Mouse (Mus musculus) CH12.LX (cell line): ENCODE data around the gene Minos1. TPM values are rescaled to one million over a fixed set of nuclear protein-coding genes. Genes with fewer than 3 reads are reported as not detected.

ENCODE experiments used
- DNase-seq: peaks from one replicate; pipeline ENCODE4 v3.0.0-alpha.2; 2013; ENCODE audit errors: extremely low read depth
- H3K27ac ChIP-seq: 2 replicates; pipeline ENCODE4 v1.5.1; 2012; ENCODE audit warnings: low read depth, mild to moderate bottlenecking, control low read depth, moderate library complexity; ENCODE audit not compliant: insufficient read depth
- H3K27me3 ChIP-seq: replicated peaks from 2 replicates; pipeline ENCODE3; 2012; ENCODE audit warnings: inconsistent platforms
- H3K36me3 ChIP-seq, 2 experiments: replicated peaks in 1 of 2; 2 replicates each; pipeline versions ENCODE3 to v1.6.1; 2012; ENCODE audit warnings: inconsistent platforms in 1 of 2, low read length in 1 of 2, mild to moderate bottlenecking in 1 of 2, mixed read lengths in 1 of 2, moderate library complexity in 1 of 2; ENCODE audit not compliant: control insufficient read depth in 1 of 2, insufficient read depth in 1 of 2
- H3K4me1 ChIP-seq, 2 experiments: 2 replicates each; pipeline ENCODE4 v1.6.1; 2012; ENCODE audit warnings: inconsistent platforms in 1 of 2, moderate library complexity in 1 of 2; ENCODE audit not compliant: insufficient read depth in 2 of 2, control insufficient read depth in 1 of 2
- H3K4me2 ChIP-seq: 2 replicates; pipeline ENCODE4 v1.6.1; 2012; ENCODE audit warnings: low read depth, mild to moderate bottlenecking, control low read depth; ENCODE audit not compliant: poor library complexity, insufficient read depth, severe bottlenecking
- H3K4me3 ChIP-seq, 3 experiments: fragments of 150-350 bp in 1 of 3; sonication (generic) in 1 of 3; replicated peaks in 1 of 3; 2 replicates each; pipeline versions ENCODE3 to v1.5.1; 2011 to 2012; ENCODE audit warnings: low read depth in 2 of 3, low read length in 2 of 3, mild to moderate bottlenecking in 2 of 3, moderate library complexity in 2 of 3, control low read depth in 1 of 3, improper control_type of control experiment in 1 of 3, inconsistent platforms in 1 of 3, mixed read lengths in 1 of 3; ENCODE audit not compliant: poor library complexity in 1 of 3
- H3K79me2 ChIP-seq: replicated peaks from 2 replicates; pipeline ENCODE4 v1.6.1; 2012; ENCODE audit warnings: mild to moderate bottlenecking, moderate library complexity; ENCODE audit not compliant: control insufficient read depth, poor library complexity, insufficient read depth, severe bottlenecking; ENCODE audit errors: extremely low read depth
- H3K9ac ChIP-seq: 2 replicates; pipeline ENCODE4 v1.6.1; 2012; ENCODE audit warnings: low read depth, mild to moderate bottlenecking, control low read depth, moderate library complexity; ENCODE audit not compliant: insufficient read depth
- H3K9me3 ChIP-seq: replicated peaks from 2 replicates; pipeline ENCODE3; 2012; ENCODE audit warnings: low read length, inconsistent platforms, mixed read lengths
- CHD1 ChIP-seq: IDR thresholded peaks from 2 replicates; pipeline ENCODE4 v1.6.1; 2012; ENCODE audit warnings: low read depth, low read length, improper control_type of control experiment, inconsistent platforms
- CTCF ChIP-seq, 2 experiments: IDR thresholded peaks in 1 of 2; conservative IDR thresholded peaks in 1 of 2; 2 replicates each; pipeline ENCODE4 v1.5.1; 2011 to 2012; ENCODE audit warnings: low read depth in 2 of 2, low read length in 2 of 2, improper control_type of control experiment in 1 of 2, inconsistent platforms in 1 of 2, mild to moderate bottlenecking in 1 of 2, moderate library complexity in 1 of 2
- EP300 ChIP-seq: IDR thresholded peaks from 2 replicates; pipeline ENCODE4 v1.6.1; 2011; ENCODE audit warnings: low read length, improper control_type of control experiment
- ETS1 ChIP-seq: conservative IDR thresholded peaks from 2 replicates; pipeline ENCODE4 v1.6.1; 2012; ENCODE audit warnings: low read depth, mild to moderate bottlenecking, inconsistent platforms, low read length, improper control_type of control experiment, moderate library complexity
- GABPA ChIP-seq: IDR thresholded peaks from 2 replicates; pipeline ENCODE4 v1.6.1; 2012; ENCODE audit warnings: low read depth, low read length, improper control_type of control experiment, inconsistent platforms; ENCODE audit not compliant: insufficient replicate concordance
- HCFC1 ChIP-seq: IDR thresholded peaks from 2 replicates; pipeline ENCODE4 v1.6.1; 2012; ENCODE audit warnings: low read depth, mild to moderate bottlenecking, inconsistent platforms, low read length, improper control_type of control experiment
- JUND ChIP-seq: conservative IDR thresholded peaks from 2 replicates; pipeline ENCODE4 v1.6.1; 2011; ENCODE audit warnings: low read depth, low read length, improper control_type of control experiment
- KAT2A ChIP-seq: IDR thresholded peaks from 2 replicates; pipeline ENCODE4 v1.6.1; 2012; ENCODE audit warnings: low read length, improper control_type of control experiment, inconsistent platforms; ENCODE audit not compliant: insufficient replicate concordance
- MAFK ChIP-seq: IDR thresholded peaks from 2 replicates; pipeline ENCODE4 v1.6.1; 2011; ENCODE audit warnings: low read length, improper control_type of control experiment; ENCODE audit not compliant: insufficient replicate concordance
- MAX ChIP-seq: IDR thresholded peaks from 2 replicates; pipeline ENCODE4 v1.6.1; 2011; ENCODE audit warnings: low read length, improper control_type of control experiment
- MAZ ChIP-seq: IDR thresholded peaks from 2 replicates; pipeline ENCODE4 v1.6.1; 2012; ENCODE audit warnings: low read depth, mild to moderate bottlenecking, inconsistent platforms, low read length, improper control_type of control experiment, moderate library complexity
- MEF2A ChIP-seq: IDR thresholded peaks from 2 replicates; pipeline ENCODE4 v1.6.1; 2014; ENCODE audit warnings: low read depth, mild to moderate bottlenecking, inconsistent platforms, low read length, improper control_type of control experiment, borderline replicate concordance
- MXI1 ChIP-seq: IDR thresholded peaks from 2 replicates; pipeline ENCODE4 v1.6.1; 2011; ENCODE audit warnings: mild to moderate bottlenecking, low read depth, low read length, improper control_type of control experiment
- MYC ChIP-seq: IDR thresholded peaks from 2 replicates; pipeline ENCODE4 v1.6.1; 2011; ENCODE audit warnings: low read depth, mild to moderate bottlenecking, improper control_type of control experiment, low read length
- PAX5 ChIP-seq: IDR thresholded peaks from 2 replicates; pipeline ENCODE4 v1.6.1; 2012; ENCODE audit warnings: low read length, inconsistent platforms, mixed read lengths
- POLR2A ChIP-seq: IDR thresholded peaks from 2 replicates; pipeline ENCODE4 v1.6.1; 2011; ENCODE audit warnings: low read depth, mild to moderate bottlenecking, improper control_type of control experiment, low read length
- SIN3A ChIP-seq: IDR thresholded peaks from 2 replicates; pipeline ENCODE4 v1.6.1; 2012; ENCODE audit warnings: low read length, improper control_type of control experiment, inconsistent platforms
- SMC3 ChIP-seq: IDR thresholded peaks from 2 replicates; pipeline ENCODE4 v1.6.1; 2011; ENCODE audit warnings: low read depth, low read length, improper control_type of control experiment
- TBP ChIP-seq: conservative IDR thresholded peaks from 2 replicates; pipeline ENCODE4 v1.6.1; 2011; ENCODE audit warnings: low read depth, low read length, improper control_type of control experiment
- USF1 ChIP-seq: IDR thresholded peaks from 2 replicates; pipeline ENCODE4 v1.6.1; 2014; ENCODE audit warnings: low read depth, mild to moderate bottlenecking, inconsistent platforms, low read length, improper control_type of control experiment
- USF2 ChIP-seq: conservative IDR thresholded peaks from 2 replicates; pipeline ENCODE4 v1.6.1; 2011; ENCODE audit warnings: low read depth, low read length, improper control_type of control experiment
- ZC3H11A ChIP-seq: IDR thresholded peaks from 2 replicates; pipeline ENCODE4 v1.6.1; 2012; ENCODE audit warnings: low read depth, mild to moderate bottlenecking, inconsistent platforms, low read length, improper control_type of control experiment
- ZMIZ1 ChIP-seq: IDR thresholded peaks from 2 replicates; pipeline ENCODE4 v1.6.1; 2012; ENCODE audit warnings: low read depth, mild to moderate bottlenecking, inconsistent platforms, low read length, improper control_type of control experiment
- ZNF384 ChIP-seq: IDR thresholded peaks from 2 replicates; pipeline ENCODE4 v1.6.1; 2012; ENCODE audit warnings: low read depth, low read length, improper control_type of control experiment, inconsistent platforms
- dilution Hi-C: fragments of 300-500 bp; cut with MboI; formaldehyde crosslinking; loops from 2 replicates; pipeline ENCODE4 v1.14.3; 2020; ENCODE audit warnings: low sequenced_read_pairs; ENCODE audit not compliant: extremely low pct_unique_long_range_greater_than_20kb, extremely low pct_ligation_motif_present
- in situ Hi-C: fragments of 300-500 bp; cut with MboI; formaldehyde crosslinking; loops from 3 replicates; pipeline ENCODE4 v1.14.3; 2019; ENCODE audit warnings: low sequenced_read_pairs, low pct_ligation_motif_present, low pct_unique_long_range_greater_than_20kb, mixed read lengths
- polyA plus RNA-seq: library from polyadenylated mRNA; unstranded; fragments of >175 nt; gene quantifications from 2 replicates; pipeline ENCODE4 v1.2.1, GENCODE M21; 2012; ENCODE audit warnings: low read depth; ENCODE audit not compliant: insufficient read length
- total RNA-seq, 2 experiments: library from RNA; depleted of rRNA; stranded (reverse); fragments of 300-350 nt in 1 of 2; fragments of >200 nt in 1 of 2; gene quantifications; 2 replicates each; pipeline ENCODE4 v1.2.3; 2012 to 2014

Minos1 gene
- total and polyA plus RNA-seq, 3 experiments: 39.2 to 418 (median 151) TPM

GRCm38 (mm10) chr4:139136011-139136410 lies 5.1 kb upstream of the Minos1 start:
- Histone ChIP-seq H3K9me3 (peaks cover 8% of the 10 kb centered on the region), H3K9ac (no peak overlapping the region), H3K4me2 (no peak overlapping the region), H3K36me3 (no peaks in the 10 kb centered on the region), H3K4me3 (no peak overlapping the region), H3K4me1 (peaks cover 7 to 18% of the 10 kb centered on the region in 2 experiments), H3K27me3 (no peaks in the 10 kb centered on the region), H3K79me2 (no peaks in the 10 kb centered on the region), H3K27ac (no peak overlapping the region)
- TF ChIP-seq PAX5 (no peak), MAX (no peak), ZNF384 (no peak), ETS1 (no peak), EP300 (no peak), SMC3 (no peak), GABPA (no peak), CHD1 (no peak), ZC3H11A (no peak), MYC (no peak), MAFK (no peak), ZMIZ1 (no peak), USF2 (no peak), SIN3A (no peak), KAT2A (no peak)
- dilution Hi-C loops: no loop called here
- in situ Hi-C loops: no loop called here
- DNase-seq: peak; percentile 27

- Histone ChIP-seq H3K9ac (no peak overlapping the region), H3K9me3 (peaks cover 8% of the 10 kb centered on the region), H3K27me3 (no peaks in the 10 kb centered on the region), H3K36me3 (peaks cover 0 to 3% of the 10 kb centered on the region in 2 experiments), H3K79me2 (peaks cover 27% of the 10 kb centered on the region), H3K4me2 (no peak overlapping the region), H3K4me1 (peaks cover 9 to 36% of the 10 kb centered on the region in 2 experiments), H3K27ac (no peak overlapping the region), H3K4me3 (no peak overlapping the region)
- DNase-seq: no peak
- dilution Hi-C loops: no loop called here
- in situ Hi-C loops: loop anchor here (5.0 kb wide), 1 partner anchor 46 kb away; no protein-coding TSS in a partner anchor
- no peak for TF ChIP-seq USF1
- no peak for TF ChIP-seq POLR2A
- no peak for TF ChIP-seq SMC3
- no peak for TF ChIP-seq ZC3H11A
- TF ChIP-seq MXI1: no peak
- TF ChIP-seq TBP: no peak
- no peak for TF ChIP-seq JUND
- TF ChIP-seq MEF2A: no peak
- TF ChIP-seq CHD1: no peak
- TF ChIP-seq HCFC1: no peak
- no peak for TF ChIP-seq CTCF (conservative IDR thresholded peaks at IDR 0.05 in 1 of 2, IDR thresholded peaks at IDR 0.05 in 1 of 2; ENCODE audit: low read depth in 2 of 2, low read length in 2 of 2)
- TF ChIP-seq MAZ: no peak
- TF ChIP-seq PAX5: no peak
- no peak for TF ChIP-seq USF2
These were observed 2.2 kb upstream of the Minos1 start for GRCm38 (mm10) chr4:139133109-139133508.
